Mouse (Mus musculus): ENCODE data around the gene Nid2. TPM values are rescaled to one million over a fixed set of nuclear protein-coding genes. Genes with fewer than 3 reads are reported as not detected.

The Nid2 gene
- total and polyA plus RNA-seq, 2 experiments from 2014 or later: 18.5 to 26.8 TPM

- Histone ChIP-seq H3K4me2 (ENCODE audit: low read depth) (no peak overlapping the region), H3K9me3 (ENCODE audit: low read length) (no peaks in the 10 kb centered on the region), H3K27ac (ENCODE audit: low read depth, low read length) (no peak overlapping the region), H3K9ac (no peak overlapping the region), H3K4me1 (ENCODE audit: insufficient read depth) (no peaks in the 10 kb centered on the region), H3K27me3 (ENCODE audit: insufficient read depth, low read length) (0 out of 2 replicates have a peak, but pooled peaks cover 2% of the 10 kb centered on the region), H3K4me3 (ENCODE audit: low read depth, low read length) (no peak overlapping the region), H3K36me3 (ENCODE audit: insufficient read depth) (no peaks in the 10 kb centered on the region)
- 87% methylated on average over 5 of the region's 5 CpGs for WGBS
- DNase-seq (no peak), ATAC-seq (no peak)
- TF ChIP-seq CTCF (IDR thresholded peaks at IDR 0.05; ENCODE audit: low read depth): no peak
These were observed 6.2 kb upstream of the Nid2 start for GRCm38 (mm10) chr14:19744876-19745275.

GRCm38 (mm10) chr14:19746232-19746631, 4.8 kb upstream of the Nid2 start:
- no peaks in the 10 kb centered on the region for H3K36me3 ChIP-seq (ENCODE audit: insufficient read depth)
- no peak for DNase-seq
- no peaks in the 10 kb centered on the region for H3K9me3 ChIP-seq (ENCODE audit: low read length)
- TF ChIP-seq CTCF (IDR thresholded peaks at IDR 0.05; ENCODE audit: low read depth): no peak
- no peak overlapping the region for H3K4me2 ChIP-seq (ENCODE audit: low read depth)
- H3K27ac ChIP-seq (ENCODE audit: low read depth, low read length): no peak overlapping the region
- H3K27me3 ChIP-seq (ENCODE audit: insufficient read depth, low read length): peaks cover 14% of the 10 kb centered on the region; the same call in 1 of the 2 replicates
- no peaks in the 10 kb centered on the region; the same call in 1 of the 2 replicates for H3K4me1 ChIP-seq (ENCODE audit: insufficient read depth)
- H3K9ac ChIP-seq: no peak overlapping the region
- ATAC-seq: no peak
- H3K4me3 ChIP-seq (ENCODE audit: low read depth, low read length): no peak overlapping the region
- WGBS: 91% methylated on average over 2 of the region's 2 CpGs

- H3K9ac ChIP-seq: no peak overlapping the region
- 86% methylated on average over 2 of the region's 2 CpGs for WGBS
These were observed 4.3 kb upstream of the Nid2 start for GRCm38 (mm10) chr14:19746731-19747130.

DNA sequence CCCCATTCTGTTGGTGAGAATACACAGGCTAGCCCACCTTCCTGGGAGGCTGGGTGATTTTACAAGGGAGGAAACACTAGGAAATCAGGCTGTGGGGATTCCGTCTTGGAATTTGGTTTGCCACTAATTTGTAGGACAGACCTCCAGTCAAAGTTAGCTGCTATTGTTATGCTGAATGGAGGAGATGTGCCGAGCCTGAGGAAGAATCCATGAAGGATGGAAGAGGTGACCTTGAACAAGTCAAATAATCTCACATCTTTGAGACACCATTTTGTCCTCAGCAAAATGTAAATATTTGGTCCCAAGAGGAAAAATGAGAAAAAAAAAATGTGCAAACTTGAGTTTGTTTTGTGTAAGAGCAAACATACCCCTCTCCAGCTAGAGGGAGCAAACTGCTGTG, 1.3 kb upstream of the Nid2 start:
- DNase-seq (no peak), ATAC-seq (no peak)
- WGBS: 57% methylated on average over 2 of the region's 2 CpGs
- TF ChIP-seq CTCF (IDR thresholded peaks at IDR 0.05; ENCODE audit: low read depth): no peak
- H3K27me3 ChIP-seq (ENCODE audit: insufficient read depth, low read length): peaks cover 24% of the 10 kb centered on the region; the same call in 1 of the 2 replicates
- H3K36me3 ChIP-seq (ENCODE audit: insufficient read depth): no peaks in the 10 kb centered on the region
- H3K9me3 ChIP-seq (ENCODE audit: low read length): no peaks in the 10 kb centered on the region
- H3K9ac ChIP-seq: no peak overlapping the region
- no peak overlapping the region for H3K27ac ChIP-seq (ENCODE audit: low read depth, low read length)
- H3K4me3 ChIP-seq (ENCODE audit: low read depth, low read length): no peak overlapping the region
- H3K4me1 ChIP-seq (ENCODE audit: insufficient read depth): no peaks in the 10 kb centered on the region; the same call in 1 of the 2 replicates
- no peak overlapping the region for H3K4me2 ChIP-seq (ENCODE audit: low read depth)

More at GRCm38 (mm10) chr14:19746731-19747130, 4.3 kb upstream of the Nid2 start:
- no peaks in the 10 kb centered on the region for H3K36me3 ChIP-seq (ENCODE audit: insufficient read depth)
- no peaks in the 10 kb centered on the region for H3K9me3 ChIP-seq (ENCODE audit: low read length)
- H3K4me2 ChIP-seq (ENCODE audit: low read depth): no peak overlapping the region
- no peak for TF ChIP-seq CTCF (IDR thresholded peaks at IDR 0.05; ENCODE audit: low read depth)
- no peak overlapping the region for H3K4me3 ChIP-seq (ENCODE audit: low read depth, low read length)
- no peak overlapping the region for H3K27ac ChIP-seq (ENCODE audit: low read depth, low read length)
- ATAC-seq: no peak
- DNase-seq: no peak
- H3K27me3 ChIP-seq (ENCODE audit: insufficient read depth, low read length): peaks cover 18% of the 10 kb centered on the region; the same call in 1 of the 2 replicates
- H3K4me1 ChIP-seq (ENCODE audit: insufficient read depth): no peaks in the 10 kb centered on the region; the same call in 1 of the 2 replicates

- Histone ChIP-seq H3K27me3 (ENCODE audit: insufficient read depth, low read length) (peaks cover 24% of the 10 kb centered on the region; the same call in 1 of the 2 replicates), H3K9me3 (ENCODE audit: low read length) (no peaks in the 10 kb centered on the region), H3K4me3 (ENCODE audit: low read depth, low read length) (peak overlapping the region; percentile 49), H3K36me3 (ENCODE audit: insufficient read depth) (no peaks in the 10 kb centered on the region), H3K9ac (peak overlapping the region; percentile 52; the same call in 1 of the 2 replicates), H3K27ac (ENCODE audit: low read depth, low read length) (peak overlapping the region; percentile 50; the same call in 1 of the 2 replicates), H3K4me1 (ENCODE audit: insufficient read depth) (no peaks in the 10 kb centered on the region; the same call in 1 of the 2 replicates), H3K4me2 (ENCODE audit: low read depth) (peak overlapping the region; percentile 87)
- TF ChIP-seq CTCF (IDR thresholded peaks at IDR 0.05; ENCODE audit: low read depth): no peak
- no peak for DNase-seq
- 4% methylated on average over 26 of the region's 26 CpGs for WGBS
- peak; percentile 60; the same call in 1 of the 2 replicates for ATAC-seq
These were observed 547 bp upstream of the Nid2 start for GRCm38 (mm10) chr14:19750411-19751024.

DNA sequence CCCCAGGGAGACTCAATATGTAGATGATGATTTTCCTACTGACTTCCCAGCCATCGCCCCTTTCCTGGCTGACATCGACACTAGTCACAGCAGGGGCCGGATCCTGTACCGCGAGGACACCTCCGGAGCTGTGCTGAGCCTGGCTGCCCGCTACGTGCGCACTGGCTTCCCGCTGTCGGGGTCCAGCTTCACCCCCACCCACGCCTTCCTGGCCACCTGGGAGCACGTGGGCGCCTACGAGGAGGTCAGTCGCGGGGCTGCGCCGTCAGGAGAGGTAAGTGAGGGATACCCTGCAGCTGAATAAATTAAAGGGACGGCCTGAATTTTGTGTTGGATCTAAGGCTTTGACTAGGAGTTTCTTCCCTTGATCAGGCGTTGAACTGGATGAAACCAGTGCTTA, 1.2 kb downstream of the Nid2 start:
- Histone ChIP-seq H3K4me2 (ENCODE audit: low read depth) (peak overlapping the region; percentile 87), H3K36me3 (ENCODE audit: insufficient read depth) (no peaks in the 10 kb centered on the region), H3K9me3 (ENCODE audit: low read length) (no peaks in the 10 kb centered on the region), H3K27ac (ENCODE audit: low read depth, low read length) (no peak overlapping the region), H3K4me3 (ENCODE audit: low read depth, low read length) (peak overlapping the region; percentile 49), H3K27me3 (ENCODE audit: insufficient read depth, low read length) (peaks cover 24% of the 10 kb centered on the region; the same call in 1 of the 2 replicates), H3K9ac (peak overlapping the region; percentile 11; the same call in 1 of the 2 replicates), H3K4me1 (ENCODE audit: insufficient read depth) (no peaks in the 10 kb centered on the region; the same call in 1 of the 2 replicates)
- no peak for TF ChIP-seq CTCF (IDR thresholded peaks at IDR 0.05; ENCODE audit: low read depth)
- DNase-seq (no peak), ATAC-seq (no peak)
- WGBS: 7% methylated on average over 21 of the region's 21 CpGs

Data from forebrain, postnatal 0 days (tissue).